Mouse (Mus musculus): ENCODE results near the gene Ctnnd2. TPM values are rescaled to one million over a fixed set of nuclear protein-coding genes. Genes with fewer than 3 reads are reported as not detected.

The Ctnnd2 gene
- polyA plus RNA-seq, 1 experiment from 2014 or later = 46.6 TPM

DNA sequence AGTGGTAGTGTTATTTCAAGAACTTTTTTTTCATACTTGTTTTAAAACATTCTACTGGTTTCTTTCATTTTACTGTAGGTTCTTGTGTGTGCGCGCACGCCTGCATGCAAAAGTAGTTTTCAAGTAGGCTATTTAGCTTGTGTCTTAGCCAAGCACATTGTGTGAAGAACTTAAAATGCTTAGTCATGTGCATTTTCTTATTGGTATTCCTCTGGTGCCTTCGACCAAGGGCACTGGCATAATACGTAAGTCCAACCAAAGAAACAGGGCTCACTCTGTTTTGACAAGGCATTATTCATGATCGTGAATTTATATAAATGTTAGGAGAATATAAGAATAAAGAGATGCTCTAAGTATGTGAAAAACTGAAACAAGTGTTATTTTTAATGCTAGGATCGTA, 278.4 kb downstream of the Ctnnd2 start:
- Histone ChIP-seq H3K4me3 (ENCODE audit: low read depth, low read length) (no peak overlapping the region), H3K27ac (ENCODE audit: low read depth, low read length) (no peak overlapping the region), H3K36me3 (ENCODE audit: control insufficient read depth, insufficient read depth, low read length) (no peaks in the 10 kb centered on the region), H3K27me3 (ENCODE audit: control insufficient read depth, insufficient read depth, low read length) (no peaks in the 10 kb centered on the region), H3K4me2 (ENCODE audit: low read depth, low read length, severe bottlenecking) (no peak overlapping the region), H3K9ac (ENCODE audit: low read length) (no peak overlapping the region), H3K9me3 (ENCODE audit: control insufficient read depth, low read length) (no peaks in the 10 kb centered on the region), H3K4me1 (replicated peaks; ENCODE audit: control insufficient read depth, insufficient read depth, low read length) (no peaks in the 10 kb centered on the region)
- ATAC-seq (replicated peaks; ENCODE audit: low FRiP score) (peak; percentile 66), DNase-seq (ENCODE audit: low spot score) (no peak)
- 73% methylated on average over 7 of the region's 7 CpGs for WGBS

GRCm38 (mm10) chr15:30451921-30452320, 279.5 kb downstream of the Ctnnd2 start:
- ATAC-seq (replicated peaks; ENCODE audit: low FRiP score) (no peak), DNase-seq (ENCODE audit: low spot score) (peak; percentile 49)
- no peaks in the 10 kb centered on the region for H3K36me3 ChIP-seq (ENCODE audit: control insufficient read depth, insufficient read depth, low read length)
- H3K9me3 ChIP-seq (ENCODE audit: control insufficient read depth, low read length) = no peaks in the 10 kb centered on the region
- H3K9ac ChIP-seq (ENCODE audit: low read length) = no peak overlapping the region
- 0 out of 2 replicates have a peak overlapping the region, but pooled peaks have one; percentile 18 for H3K27ac ChIP-seq (ENCODE audit: low read depth, low read length)
- 0 out of 2 replicates have a peak, but pooled peaks cover 2% of the 10 kb centered on the region for H3K4me1 ChIP-seq (replicated peaks; ENCODE audit: control insufficient read depth, insufficient read depth, low read length)
- H3K27me3 ChIP-seq (ENCODE audit: control insufficient read depth, insufficient read depth, low read length) = no peaks in the 10 kb centered on the region
- no peak overlapping the region for H3K4me2 ChIP-seq (ENCODE audit: low read depth, low read length, severe bottlenecking)
- 54% methylated on average over 5 of the region's 5 CpGs for WGBS
- H3K4me3 ChIP-seq (ENCODE audit: low read depth, low read length) = no peak overlapping the region

DNA sequence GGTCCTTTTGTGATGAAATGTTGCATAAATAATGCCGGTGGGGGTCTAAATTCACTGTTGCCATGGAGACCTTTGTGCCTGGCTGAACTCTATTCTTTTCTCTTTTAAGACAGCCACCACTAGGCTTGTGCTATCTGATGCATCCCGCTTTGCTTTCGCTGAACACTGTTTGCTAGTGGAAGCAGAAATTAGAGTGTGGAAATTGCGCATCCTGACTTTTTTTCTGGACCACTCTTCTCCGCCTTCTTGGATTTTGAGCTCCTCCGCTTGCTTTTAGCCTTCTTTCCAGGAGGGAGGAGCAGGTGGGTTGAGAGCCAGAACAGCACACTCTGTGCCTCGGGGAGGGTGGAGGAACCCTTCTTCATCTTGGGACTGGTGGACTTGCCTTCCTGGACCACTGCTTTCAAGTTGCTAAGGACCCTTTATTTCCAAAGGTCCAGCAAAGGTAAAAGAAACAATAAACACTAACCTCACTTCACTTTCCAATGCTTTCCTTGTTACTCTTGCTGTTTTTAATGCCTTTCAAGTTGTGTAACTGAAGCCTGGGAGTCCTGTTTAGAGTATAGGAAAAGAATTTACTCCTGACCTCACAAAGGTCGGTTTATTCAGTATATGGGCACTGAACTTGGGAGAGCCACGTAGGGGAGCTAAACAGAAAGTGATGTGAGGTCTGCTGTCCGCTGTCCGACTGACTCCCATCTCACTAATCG, 285.3 kb downstream of the Ctnnd2 start:
- peak; percentile 92 for ATAC-seq (replicated peaks; ENCODE audit: low FRiP score)
- 11% methylated on average over 12 of the region's 12 CpGs for WGBS

DNA sequence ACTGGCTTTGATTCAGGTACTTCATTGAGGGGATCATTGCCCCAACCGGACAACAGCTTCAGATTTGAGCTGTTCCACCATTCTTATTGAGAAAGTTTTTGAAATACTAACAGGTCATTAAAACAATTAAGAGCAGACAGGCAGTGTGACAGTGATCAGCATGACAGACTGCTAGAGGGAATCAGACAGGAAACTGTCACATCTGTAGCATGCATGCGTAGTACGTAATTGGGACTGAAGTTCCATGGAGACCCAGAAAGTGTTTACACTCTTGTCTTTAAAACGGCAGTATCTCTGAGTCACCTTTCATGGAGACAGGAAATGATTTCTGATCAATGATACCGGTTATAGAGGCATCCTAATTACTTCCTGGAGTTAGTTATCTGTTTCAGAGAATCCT, 286.3 kb downstream of the Ctnnd2 start:
- H3K4me2 ChIP-seq (ENCODE audit: low read depth, low read length, severe bottlenecking) = peak overlapping the region; percentile 48
- H3K27me3 ChIP-seq (ENCODE audit: control insufficient read depth, insufficient read depth, low read length) = no peaks in the 10 kb centered on the region
- 32% methylated on average over 5 of the region's 5 CpGs for WGBS
- H3K27ac ChIP-seq (ENCODE audit: low read depth, low read length) = no peak overlapping the region
- H3K9ac ChIP-seq (ENCODE audit: low read length) = peak overlapping the region; percentile 32; the same call in 1 of the 2 replicates
- peaks cover 9% of the 10 kb centered on the region; the same call in 1 of the 2 replicates for H3K4me1 ChIP-seq (replicated peaks; ENCODE audit: control insufficient read depth, insufficient read depth, low read length)
- H3K36me3 ChIP-seq (ENCODE audit: control insufficient read depth, insufficient read depth, low read length) = no peaks in the 10 kb centered on the region
- ATAC-seq (replicated peaks; ENCODE audit: low FRiP score) (no peak), DNase-seq (ENCODE audit: low spot score) (no peak)
- peak overlapping the region; percentile 32 for H3K4me3 ChIP-seq (ENCODE audit: low read depth, low read length)
- H3K9me3 ChIP-seq (ENCODE audit: control insufficient read depth, low read length) = no peaks in the 10 kb centered on the region

More for the DNA sequence above, 285.3 kb downstream of the Ctnnd2 start:
- Histone ChIP-seq H3K9ac (ENCODE audit: low read length) (peak overlapping the region; percentile 39), H3K4me2 (ENCODE audit: low read depth, low read length, severe bottlenecking) (peak overlapping the region; percentile 48), H3K36me3 (ENCODE audit: control insufficient read depth, insufficient read depth, low read length) (no peaks in the 10 kb centered on the region), H3K27me3 (ENCODE audit: control insufficient read depth, insufficient read depth, low read length) (no peaks in the 10 kb centered on the region), H3K27ac (ENCODE audit: low read depth, low read length) (peak overlapping the region; percentile 77), H3K4me1 (replicated peaks; ENCODE audit: control insufficient read depth, insufficient read depth, low read length) (peaks cover 9% of the 10 kb centered on the region; the same call in 1 of the 2 replicates), H3K9me3 (ENCODE audit: control insufficient read depth, low read length) (no peaks in the 10 kb centered on the region), H3K4me3 (ENCODE audit: low read depth, low read length) (peak overlapping the region; percentile 32)
- DNase-seq (ENCODE audit: low spot score) = peak; percentile 65

DNA sequence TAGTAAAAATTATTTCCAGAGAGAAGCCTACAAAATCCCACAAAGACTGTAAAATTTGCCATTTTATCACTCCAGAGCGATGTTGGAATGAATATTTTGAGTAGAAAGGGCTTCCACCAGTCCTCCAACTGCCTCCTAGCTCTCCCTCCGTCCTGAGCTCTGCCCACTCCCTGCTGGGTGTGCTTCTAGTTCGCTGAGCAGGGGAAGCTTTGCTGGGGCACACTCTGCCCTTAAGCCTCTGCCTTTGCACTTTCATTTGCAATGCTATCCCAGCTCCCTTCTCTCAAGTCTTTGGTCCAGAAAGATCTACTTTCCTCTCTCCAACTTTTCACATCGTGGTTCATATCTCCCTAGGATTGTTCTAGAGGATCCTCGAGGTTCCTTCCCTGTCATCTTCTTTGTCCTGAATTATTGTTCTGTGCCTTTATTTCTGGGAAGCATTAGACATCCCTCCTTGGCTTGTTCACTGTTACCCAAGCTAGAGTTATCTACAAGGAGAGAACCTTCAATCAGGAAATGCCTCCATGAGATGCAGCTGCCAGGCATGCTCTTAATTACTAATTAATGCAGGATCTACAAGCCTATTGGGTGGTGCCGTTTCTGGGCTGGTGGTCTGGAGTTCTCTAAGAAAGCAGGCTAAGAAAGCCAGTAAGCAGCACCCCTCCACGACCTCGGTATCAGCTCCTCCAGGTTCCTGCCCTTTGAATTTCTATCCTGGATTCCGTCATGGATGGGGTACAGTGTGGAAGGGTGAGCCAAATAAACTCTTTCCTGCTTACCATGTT, 288.1 kb downstream of the Ctnnd2 start:
- ATAC-seq (replicated peaks; ENCODE audit: low FRiP score) (no peak), DNase-seq (ENCODE audit: low spot score) (no peak)
- no peaks in the 10 kb centered on the region for H3K27me3 ChIP-seq (ENCODE audit: control insufficient read depth, insufficient read depth, low read length)
- H3K9ac ChIP-seq (ENCODE audit: low read length) = no peak overlapping the region
- 32% methylated on average over 9 of the region's 9 CpGs for WGBS
- no peaks in the 10 kb centered on the region for H3K9me3 ChIP-seq (ENCODE audit: control insufficient read depth, low read length)
- peaks cover 9% of the 10 kb centered on the region; the same call in 1 of the 2 replicates for H3K4me1 ChIP-seq (replicated peaks; ENCODE audit: control insufficient read depth, insufficient read depth, low read length)
- H3K36me3 ChIP-seq (ENCODE audit: control insufficient read depth, insufficient read depth, low read length) = no peaks in the 10 kb centered on the region
- H3K27ac ChIP-seq (ENCODE audit: low read depth, low read length) = no peak overlapping the region
- H3K4me3 ChIP-seq (ENCODE audit: low read depth, low read length) = no peak overlapping the region
- H3K4me2 ChIP-seq (ENCODE audit: low read depth, low read length, severe bottlenecking) = peak overlapping the region; percentile 30; the same call in 1 of the 2 replicates

- Histone ChIP-seq H3K4me1 (replicated peaks; ENCODE audit: control insufficient read depth, insufficient read depth, low read length) (peaks cover 8% of the 10 kb centered on the region; the same call in 1 of the 2 replicates), H3K36me3 (ENCODE audit: control insufficient read depth, insufficient read depth, low read length) (no peaks in the 10 kb centered on the region), H3K4me3 (ENCODE audit: low read depth, low read length) (no peak overlapping the region), H3K27ac (ENCODE audit: low read depth, low read length) (no peak overlapping the region), H3K27me3 (ENCODE audit: control insufficient read depth, insufficient read depth, low read length) (no peaks in the 10 kb centered on the region), H3K4me2 (ENCODE audit: low read depth, low read length, severe bottlenecking) (no peak overlapping the region), H3K9me3 (ENCODE audit: control insufficient read depth, low read length) (no peaks in the 10 kb centered on the region), H3K9ac (ENCODE audit: low read length) (no peak overlapping the region)
- WGBS = 73% methylated on average over 2 of the region's 2 CpGs
- ATAC-seq (replicated peaks; ENCODE audit: low FRiP score) (no peak), DNase-seq (ENCODE audit: low spot score) (no peak)
Observed at GRCm38 (mm10) chr15:30462804-30463423, 290.5 kb downstream of the Ctnnd2 start.

DNA sequence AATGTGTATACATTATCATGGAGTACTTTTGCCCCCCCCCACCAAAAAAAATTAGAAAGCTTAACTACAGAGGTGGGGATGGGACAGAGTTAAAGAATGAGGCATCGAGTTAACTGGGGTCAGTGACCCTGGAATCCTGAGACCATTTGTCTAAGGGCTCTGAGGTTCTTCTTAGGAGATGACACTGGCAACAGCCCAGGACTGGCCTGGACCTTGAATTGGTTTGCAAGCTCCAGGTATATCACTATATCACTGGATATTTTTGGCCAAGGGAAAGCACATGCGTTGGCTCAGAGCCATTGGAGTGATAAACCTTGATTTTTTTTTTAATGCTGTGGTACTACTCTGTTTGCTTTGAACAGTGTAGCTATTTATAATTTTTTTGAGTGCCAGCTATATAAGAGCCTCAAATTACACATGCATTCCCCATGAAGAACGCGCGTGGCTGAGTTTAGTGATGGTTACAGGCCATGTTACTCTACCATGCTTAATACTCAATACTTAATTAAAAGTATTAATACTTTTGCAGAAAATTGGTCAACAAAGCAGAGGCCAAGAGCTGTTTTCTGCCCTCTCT, 291.2 kb downstream of the Ctnnd2 start:
- Histone ChIP-seq H3K4me2 (ENCODE audit: low read depth, low read length, severe bottlenecking) (no peak overlapping the region), H3K27ac (ENCODE audit: low read depth, low read length) (no peak overlapping the region), H3K9ac (ENCODE audit: low read length) (no peak overlapping the region), H3K36me3 (ENCODE audit: control insufficient read depth, insufficient read depth, low read length) (no peaks in the 10 kb centered on the region), H3K9me3 (ENCODE audit: control insufficient read depth, low read length) (no peaks in the 10 kb centered on the region), H3K4me1 (replicated peaks; ENCODE audit: control insufficient read depth, insufficient read depth, low read length) (peaks cover 5% of the 10 kb centered on the region; the same call in 1 of the 2 replicates), H3K27me3 (ENCODE audit: control insufficient read depth, insufficient read depth, low read length) (no peaks in the 10 kb centered on the region), H3K4me3 (ENCODE audit: low read depth, low read length) (no peak overlapping the region)
- ATAC-seq (replicated peaks; ENCODE audit: low FRiP score) (no peak), DNase-seq (ENCODE audit: low spot score) (no peak)
- WGBS = 84% methylated on average over 5 of the region's 5 CpGs

DNA sequence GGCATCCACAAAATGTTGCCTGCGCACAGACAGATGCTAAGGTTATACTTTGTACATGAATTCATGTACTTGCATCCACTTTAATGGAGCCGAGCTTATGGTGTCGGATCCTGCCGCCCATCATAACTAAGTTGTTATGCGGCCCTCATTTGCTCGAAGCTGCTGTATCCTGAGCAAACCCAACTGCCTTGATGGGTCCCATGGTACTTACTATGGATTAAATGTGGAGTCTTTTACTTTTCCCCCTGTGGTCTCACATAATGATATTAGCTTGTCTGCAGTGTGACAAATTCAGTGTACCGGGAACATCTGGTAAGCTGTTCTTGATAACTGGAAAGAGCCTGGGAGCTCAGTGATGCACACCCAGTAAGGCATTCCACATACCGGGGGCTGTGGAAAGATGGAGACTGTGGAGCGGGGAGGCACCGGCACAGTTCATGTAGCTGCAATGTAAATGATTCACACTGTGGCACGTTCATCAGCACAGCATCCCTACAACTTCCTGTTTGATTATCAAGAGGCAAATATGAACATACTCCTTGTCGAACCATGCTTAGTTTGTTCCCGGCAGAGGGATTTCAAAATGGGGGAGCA, 294.7 kb downstream of the Ctnnd2 start:
- DNase-seq (ENCODE audit: low spot score) (no peak), ATAC-seq (replicated peaks; ENCODE audit: low FRiP score) (no peak)
- Histone ChIP-seq H3K4me1 (replicated peaks; ENCODE audit: control insufficient read depth, insufficient read depth, low read length) (no peaks in the 10 kb centered on the region), H3K9ac (ENCODE audit: low read length) (no peak overlapping the region), H3K36me3 (ENCODE audit: control insufficient read depth, insufficient read depth, low read length) (no peaks in the 10 kb centered on the region), H3K4me3 (ENCODE audit: low read depth, low read length) (no peak overlapping the region), H3K27ac (ENCODE audit: low read depth, low read length) (no peak overlapping the region), H3K9me3 (ENCODE audit: control insufficient read depth, low read length) (no peaks in the 10 kb centered on the region), H3K27me3 (ENCODE audit: control insufficient read depth, insufficient read depth, low read length) (no peaks in the 10 kb centered on the region), H3K4me2 (ENCODE audit: low read depth, low read length, severe bottlenecking) (no peak overlapping the region)
- WGBS = 91% methylated on average over 13 of the region's 13 CpGs
